Mouse (Mus musculus) cerebellum, adult 2 months (tissue): ENCODE measurements around the gene Rabep2.

Source experiments
- CTCF ChIP-seq: fragments of 200-500 bp; IDR thresholded peaks from 2 replicates; pipeline ENCODE4 v1.5.1; 2011; ENCODE audit warnings: low read depth, mild to moderate bottlenecking, control low read depth, low read length, moderate library complexity, borderline replicate concordance; ENCODE audit not compliant: insufficient read depth
- POLR2A ChIP-seq: fragments of 200-500 bp; IDR thresholded peaks from 2 replicates; pipeline ENCODE4 v1.6.1; 2011; ENCODE audit warnings: low read length, control low read depth, borderline replicate concordance; ENCODE audit not compliant: insufficient read depth

DNA sequence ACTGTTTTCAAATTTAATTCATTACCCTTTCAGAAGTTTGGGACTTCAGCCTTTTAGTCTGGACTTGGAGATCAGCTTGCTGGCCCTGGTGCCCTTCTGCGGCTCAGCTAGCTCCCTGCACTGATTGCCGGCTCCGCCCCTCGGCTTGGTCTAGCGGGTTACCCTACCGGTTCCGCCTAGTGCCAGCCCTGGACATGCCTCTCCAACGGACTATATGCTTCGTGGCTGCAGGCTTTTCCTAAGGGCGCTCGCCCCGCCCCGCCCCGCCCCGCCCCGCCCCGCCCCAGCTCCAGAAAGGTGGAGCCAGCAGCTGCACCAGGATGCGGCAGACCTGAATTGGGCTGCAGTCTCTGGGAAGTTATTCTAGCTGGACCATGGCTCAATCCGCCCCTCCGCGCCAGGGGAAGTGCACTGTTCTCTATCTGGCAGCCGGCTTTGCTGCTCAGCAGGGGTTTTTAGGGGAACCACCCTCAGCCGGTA lies 53.9 kb downstream of the Rabep2 start:
- TF ChIP-seq CTCF (no peak), POLR2A (peak; percentile 51; the same call in 1 of the 2 replicates)
